In genomic region chrX:20059381-20059971, GRCm38 (mm10) we compare ENCODE assay signal across 8 mouse cellular contexts. TPM values are rescaled to one million over a fixed set of nuclear protein-coding genes. Genes with fewer than 3 reads are reported as not detected.
DNase-seq lines count a peak whose midpoint lies in the region; ATAC-seq and TF ChIP-seq lines count a peak whose summit lies in the region.

Gene Chst7 (plus strand): TSS chrX:20059560.

- peak within 1 kb of the TSS; percentile 61 for H3K4me2 ChIP-seq in forebrain, postnatal 0 days (ENCODE audit: low read depth)
- H3K4me2 ChIP-seq in neural tube, embryonic 15.5 days, result peak within 1 kb of the TSS; percentile 72

- ATAC-seq in forebrain, postnatal 0 days, result peak; percentile 75
- ATAC-seq in neural tube, embryonic 15.5 days (ENCODE audit: low FRiP score), result peak; percentile 77

- TF ChIP-seq CTCF in forebrain, postnatal 0 days (IDR thresholded peaks at IDR 0.05; ENCODE audit: low read depth), result no peak

- H3K27ac ChIP-seq in forebrain, postnatal 0 days (ENCODE audit: low read depth, low read length), result no peak within 1 kb of the TSS
- H3K27ac ChIP-seq in neural tube, embryonic 15.5 days (replicated peaks), result no peak within 1 kb of the TSS

- WGBS in forebrain, postnatal 0 days, result 37% methylated on average over 39 of the region's 40 CpGs
- 21% methylated on average over 31 of the region's 40 CpGs for whole genome bisulfite sequencing in neural tube, embryonic 15.5 days

- peak; percentile 74 for DNase-seq in ES-CJ7 (ENCODE audit: low read depth, low spot score)
- peak; percentile 31 to 41 for DNase-seq in cerebellum, adult 18-20 months
- DNase-seq in forebrain, postnatal 0 days, result peak; percentile 22
- peak; percentile 74 for DNase-seq in heart, postnatal 25 days (ENCODE audit: low spot score)
- peak; percentile 70 to 79 for DNase-seq in kidney, postnatal 4 days
- peak; percentile 83 to 84 for DNase-seq in lung, adult 18-20 months
- DNase-seq in thymus, postnatal 4 days, result peak; percentile 4

- intact Hi-C loops in heart, postnatal 25 days (cut with DNase I), result no loop called here

- H3K36me3 ChIP-seq in forebrain, postnatal 0 days (ENCODE audit: insufficient read depth), result no peaks in the 10 kb centered on the region
- H3K36me3 ChIP-seq in neural tube, embryonic 15.5 days, result no peaks in the 10 kb centered on the region

- H3K9ac ChIP-seq in forebrain, postnatal 0 days, result peak within 1 kb of the TSS; percentile 22; the same call in 1 of the 2 replicates
- H3K9ac ChIP-seq in neural tube, embryonic 15.5 days (replicated peaks), result peak within 1 kb of the TSS; percentile 36

- no peaks in the 10 kb centered on the region for H3K27me3 ChIP-seq in forebrain, postnatal 0 days (ENCODE audit: insufficient read depth, low read length)
- H3K27me3 ChIP-seq in neural tube, embryonic 15.5 days (replicated peaks), result no peaks in the 10 kb centered on the region

- H3K9me3 ChIP-seq in forebrain, postnatal 0 days (ENCODE audit: low read length), result no peaks in the 10 kb centered on the region
- H3K9me3 ChIP-seq in neural tube, embryonic 15.5 days (replicated peaks), result no peaks in the 10 kb centered on the region

- H3K4me1 ChIP-seq in forebrain, postnatal 0 days (ENCODE audit: insufficient read depth), result no peaks in the 10 kb centered on the region
- H3K4me1 ChIP-seq in neural tube, embryonic 15.5 days, result 0 out of 2 replicates have a peak, but pooled peaks cover 3% of the 10 kb centered on the region

- H3K4me3 ChIP-seq in forebrain, postnatal 0 days (ENCODE audit: low read depth, low read length), result peak within 1 kb of the TSS; percentile 44
- peak within 1 kb of the TSS; percentile 45 for H3K4me3 ChIP-seq in neural tube, embryonic 15.5 days (replicated peaks)

RNA-seq across cellular contexts. Expression of gene Chst7, which starts in this region (rescaled TPM):
- 5.8 and 9.9 TPM in 2 replicates for total RNA-seq in forebrain, postnatal 0 days (2014; rRNA removed)
- polyA plus RNA-seq in forebrain, postnatal 0 days (2015; fragmentation: Nextera tagmentation; extraction: Ambion mirVana), result 5.9 and 6.8 TPM in 2 replicates
- 1 to 10 TPM; 4.2 to 5.4 TPM for total RNA-seq in heart, postnatal 25 days (2021)
- 6.6 and 6.7 TPM in 2 replicates for polyA plus RNA-seq in neural tube, embryonic 15.5 days (2015; fragmentation: Nextera tagmentation; extraction: Ambion mirVana)

Comparison
In these comparisons a context has a peak if more than half of its experiments do, and no peak if none do; other contexts are left out.
1. DNase-seq: peak in every context shown above with its lines; median percentile 84 in lung, adult 18-20 months; 74 in kidney, postnatal 4 days; 74 in ES-CJ7; 74 in heart, postnatal 25 days; 36 in cerebellum, adult 18-20 months; 22 in forebrain, postnatal 0 days; 4 in thymus, postnatal 4 days.